Mouse (Mus musculus) kidney, adult 2 months (tissue): ENCODE measurements around the gene Ppp2r2c.

ENCODE experiments used
- CTCF ChIP-seq: fragments of 200-500 bp; conservative IDR thresholded peaks from 2 replicates; pipeline ENCODE4 v1.5.1; 2011; ENCODE audit warnings: low read depth, mild to moderate bottlenecking, control low read depth, low read length, moderate library complexity, mixed read lengths; ENCODE audit not compliant: insufficient read depth, insufficient read length
- POLR2A ChIP-seq: fragments of 200-500 bp; IDR thresholded peaks from one replicate; pipeline ENCODE4 v1.6.1; 2011; ENCODE audit warnings: low read depth, low read length, control low read depth

DNA sequence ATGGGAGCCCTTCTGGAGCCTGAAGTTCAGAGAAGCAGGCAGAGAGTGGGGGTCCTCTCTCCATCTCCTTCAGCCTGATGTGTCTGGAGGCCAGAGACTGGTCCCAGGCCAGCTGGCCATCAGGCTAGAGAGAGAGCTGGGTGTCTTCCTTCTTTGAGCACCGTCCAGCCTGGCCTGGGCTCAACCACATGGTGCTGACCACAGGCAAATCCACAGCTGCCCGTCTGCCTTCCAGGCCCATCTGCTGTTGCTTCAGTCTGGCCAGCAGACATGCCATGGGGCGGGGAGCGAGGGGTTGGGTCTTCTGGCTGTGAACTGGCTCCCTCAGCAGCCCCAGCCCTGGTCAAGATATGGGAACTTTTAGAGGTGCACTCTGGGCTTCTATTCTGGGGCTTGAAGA is 48.3 kb downstream of the Ppp2r2c start:
- TF ChIP-seq CTCF (no peak), POLR2A (no peak)
